Mouse (Mus musculus): ENCODE data around the gene Brf1. TPM values are rescaled to one million over a fixed set of nuclear protein-coding genes. Genes with fewer than 3 reads are reported as not detected.

Brf1 gene
- polyA plus RNA-seq, 1 experiment = 83.3 TPM

DNA sequence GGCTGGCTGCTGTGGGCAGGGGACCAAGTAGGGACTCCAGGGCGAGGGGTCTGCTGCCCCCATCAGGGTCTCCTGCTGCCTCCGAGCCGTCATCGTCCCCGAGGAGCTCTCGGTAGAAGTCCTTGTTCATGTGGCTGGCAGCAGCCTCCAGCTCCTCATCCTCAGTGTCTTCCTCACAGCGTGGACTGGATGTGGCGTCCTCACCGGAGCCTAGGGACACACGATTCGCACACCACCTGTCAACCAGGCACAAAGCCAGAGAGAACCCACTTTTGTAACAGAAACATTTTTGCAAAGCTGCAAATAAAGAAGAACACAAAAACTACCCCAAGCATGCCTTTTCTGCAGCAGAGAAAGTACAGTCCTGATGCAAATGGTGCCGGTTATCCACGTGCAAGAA, 34.7 kb downstream of the Brf1 start:
- WGBS = 92% methylated on average over 13 of the region's 13 CpGs
- DNase-seq = no peak
- TF ChIP-seq CTCF (IDR thresholded peaks at IDR 0.05; ENCODE audit: insufficient read depth, low read length) (no peak), POLR2A (IDR thresholded peaks at IDR 0.05; ENCODE audit: borderline replicate concordance, extremely low read depth, low read depth, low read length) (no peak)
- H3K4me1 ChIP-seq (ENCODE audit: control insufficient read depth, insufficient read depth, low read length) = no peaks in the 10 kb centered on the region
- H3K4me3 ChIP-seq (replicated peaks; ENCODE audit: extremely low read depth, low read depth, low read length) = no peak overlapping the region

DNA sequence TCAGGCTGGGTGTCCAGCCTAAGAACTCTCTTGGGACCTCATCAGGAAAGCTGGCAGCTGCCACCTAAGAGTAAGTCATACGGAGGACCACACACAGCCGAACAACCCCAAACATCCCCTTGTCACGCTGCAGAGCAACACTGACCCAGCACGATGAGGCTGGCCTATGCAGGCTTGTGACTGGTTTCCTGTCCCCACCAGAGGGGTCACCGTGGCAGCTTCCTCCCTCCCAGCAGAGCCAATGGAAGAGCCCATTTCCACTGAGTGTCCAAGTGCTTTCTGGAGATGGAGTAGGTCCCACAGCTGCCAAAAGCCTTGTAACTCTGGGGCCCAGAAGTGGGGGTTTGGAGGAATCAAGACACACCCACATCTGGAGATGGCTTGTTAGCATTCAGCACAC, 38.6 kb downstream of the Brf1 start:
- H3K4me3 ChIP-seq (replicated peaks; ENCODE audit: extremely low read depth, low read depth, low read length) = no peak overlapping the region
- TF ChIP-seq CTCF (IDR thresholded peaks at IDR 0.05; ENCODE audit: insufficient read depth, low read length) (no peak), POLR2A (IDR thresholded peaks at IDR 0.05; ENCODE audit: borderline replicate concordance, extremely low read depth, low read depth, low read length) (no peak)
- no peak for DNase-seq
- no peaks in the 10 kb centered on the region for H3K4me1 ChIP-seq (ENCODE audit: control insufficient read depth, insufficient read depth, low read length)
- WGBS = 54% methylated on average over 5 of the region's 5 CpGs

DNA sequence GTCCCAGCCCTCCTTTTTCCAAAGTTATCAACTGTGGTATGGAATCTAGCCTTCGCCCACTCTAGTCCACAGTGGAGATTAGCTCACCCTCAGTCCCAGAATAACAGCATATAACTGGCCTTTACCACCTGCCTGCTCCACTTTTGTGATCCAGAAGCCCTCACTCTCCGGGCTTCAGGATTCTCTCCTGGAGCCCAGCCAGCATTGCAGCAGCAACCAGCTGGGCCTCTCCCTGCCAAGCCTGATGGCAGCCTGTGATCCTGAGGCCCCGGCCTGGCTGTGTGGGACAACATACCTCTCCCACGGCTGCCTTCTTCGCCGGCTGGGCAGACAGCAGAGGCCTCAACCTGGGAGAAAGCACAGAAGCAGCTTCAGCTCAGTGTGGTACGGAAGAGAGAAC, 39.1 kb downstream of the Brf1 start:
- no peak for DNase-seq
- TF ChIP-seq CTCF (IDR thresholded peaks at IDR 0.05; ENCODE audit: insufficient read depth, low read length) (no peak), POLR2A (IDR thresholded peaks at IDR 0.05; ENCODE audit: borderline replicate concordance, extremely low read depth, low read depth, low read length) (no peak)
- no peak overlapping the region for H3K4me3 ChIP-seq (replicated peaks; ENCODE audit: extremely low read depth, low read depth, low read length)
- no peaks in the 10 kb centered on the region for H3K4me1 ChIP-seq (ENCODE audit: control insufficient read depth, insufficient read depth, low read length)
- 68% methylated on average over 7 of the region's 7 CpGs for WGBS

DNA sequence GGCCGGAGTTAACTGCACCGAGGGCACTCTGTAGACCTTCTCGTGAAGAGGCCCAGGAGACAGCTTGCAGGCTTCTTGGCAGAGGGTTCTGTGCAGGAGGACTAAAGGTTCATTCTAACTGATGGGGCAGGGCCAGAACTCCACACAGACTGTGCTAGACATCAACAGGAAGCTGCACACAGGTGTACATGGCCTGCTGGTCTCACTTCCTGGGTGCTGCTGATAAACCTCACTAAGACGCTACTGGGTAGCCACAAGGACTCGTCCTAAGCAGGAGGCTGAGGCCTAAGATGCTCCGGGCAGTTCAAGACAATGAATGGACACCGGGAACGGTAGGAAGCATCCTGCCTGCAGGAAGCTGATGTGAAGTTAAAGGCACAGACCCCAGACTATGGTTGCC, 41.1 kb downstream of the Brf1 start:
- Histone ChIP-seq H3K4me1 (ENCODE audit: control insufficient read depth, insufficient read depth, low read length) (no peaks in the 10 kb centered on the region), H3K4me3 (replicated peaks; ENCODE audit: extremely low read depth, low read depth, low read length) (no peak overlapping the region)
- WGBS = 73% methylated on average over 8 of the region's 8 CpGs
- TF ChIP-seq POLR2A (IDR thresholded peaks at IDR 0.05; ENCODE audit: borderline replicate concordance, extremely low read depth, low read depth, low read length) = no peak
- TF ChIP-seq CTCF (IDR thresholded peaks at IDR 0.05; ENCODE audit: insufficient read depth, low read length) = no peak
- no peak for DNase-seq

DNA sequence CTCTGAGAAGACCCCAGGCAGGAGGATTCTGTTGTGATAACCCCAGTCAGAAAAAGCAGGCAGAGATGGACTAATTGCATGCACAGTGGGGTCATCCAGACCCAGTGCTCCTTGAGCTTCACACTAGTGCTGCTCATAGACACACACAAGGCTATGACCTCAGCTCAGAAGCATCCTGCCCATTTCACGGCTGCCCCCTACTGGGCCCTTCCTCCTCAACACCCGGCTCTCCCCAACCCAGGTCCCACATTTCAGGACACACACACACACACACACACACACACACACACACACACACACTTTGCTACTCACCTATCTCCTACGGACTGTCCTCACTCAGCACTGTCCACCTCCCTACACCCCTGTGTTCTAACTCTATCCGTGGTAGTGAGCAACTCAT, 42.2 kb downstream of the Brf1 start:
- H3K4me1 ChIP-seq (ENCODE audit: control insufficient read depth, insufficient read depth, low read length) = peaks cover 2% of the 10 kb centered on the region; the same call in 1 of the 2 replicates
- WGBS = 29% methylated on average over 4 of the region's 4 CpGs
- no peak for TF ChIP-seq POLR2A (IDR thresholded peaks at IDR 0.05; ENCODE audit: borderline replicate concordance, extremely low read depth, low read depth, low read length)
- peak; percentile 73 for TF ChIP-seq CTCF (IDR thresholded peaks at IDR 0.05; ENCODE audit: insufficient read depth, low read length)
- DNase-seq = peak; percentile 43
- H3K4me3 ChIP-seq (replicated peaks; ENCODE audit: extremely low read depth, low read depth, low read length) = no peak overlapping the region

DNA sequence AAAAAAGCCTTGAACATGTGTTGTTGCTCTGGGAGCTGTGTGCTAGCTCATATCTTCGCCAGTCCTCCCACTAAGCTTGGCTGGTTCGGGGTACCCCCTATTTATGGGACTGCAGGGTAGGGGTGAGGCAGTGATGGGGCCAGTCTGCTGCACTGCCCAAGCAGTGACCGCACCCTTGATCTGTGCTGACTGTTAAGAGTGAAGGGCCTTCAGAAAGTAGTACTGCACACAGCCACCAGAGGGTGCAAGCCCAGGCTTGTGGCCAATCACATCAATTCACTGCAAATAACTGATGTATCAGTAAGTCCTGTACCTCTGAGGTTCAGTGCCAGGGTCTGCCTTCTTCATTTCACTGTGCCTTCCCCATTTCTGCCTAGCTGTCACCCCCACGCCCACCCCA, 44.7 kb downstream of the Brf1 start:
- DNase-seq = peak; percentile 80
- 36% methylated on average over 4 of the region's 4 CpGs for whole genome bisulfite sequencing

DNA sequence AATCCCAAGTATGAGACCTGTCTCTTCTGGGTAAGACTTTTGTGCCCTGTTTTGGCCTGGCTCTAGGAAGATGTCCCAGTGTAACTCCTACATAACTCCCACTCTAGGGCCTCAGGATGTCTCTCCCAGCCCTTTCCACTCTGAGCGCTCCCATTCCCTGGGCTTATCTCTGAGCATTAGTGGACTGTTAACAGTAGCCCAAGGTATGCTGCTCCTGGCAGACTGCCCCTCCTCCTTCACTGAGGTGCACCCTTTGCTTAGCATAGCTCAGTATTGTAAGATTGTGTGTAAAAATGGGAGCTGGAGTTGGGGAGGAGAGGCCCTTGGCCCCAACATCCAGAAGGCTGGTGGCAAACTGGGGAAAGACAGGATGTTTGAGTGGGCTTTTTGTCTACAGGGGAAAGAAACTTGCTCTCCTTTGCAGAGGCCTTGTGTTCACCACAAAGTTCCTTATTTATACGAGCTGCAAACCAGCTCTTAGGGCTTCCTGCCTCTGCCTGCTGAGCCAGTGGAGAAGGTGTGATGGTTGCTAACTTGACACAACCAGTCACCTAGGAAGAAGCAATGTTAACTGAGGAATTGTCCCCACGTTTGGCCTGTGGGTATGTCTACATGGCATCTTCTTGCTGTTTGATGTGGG, 47.5 kb downstream of the Brf1 start:
- 44% methylated on average over 3 of the region's 3 CpGs for WGBS
- peaks cover 24% of the 10 kb centered on the region for H3K4me1 ChIP-seq (ENCODE audit: control insufficient read depth, insufficient read depth, low read length)
- TF ChIP-seq CTCF (IDR thresholded peaks at IDR 0.05; ENCODE audit: insufficient read depth, low read length) (no peak), POLR2A (IDR thresholded peaks at IDR 0.05; ENCODE audit: borderline replicate concordance, extremely low read depth, low read depth, low read length) (no peak)

More for the DNA sequence above, 44.7 kb downstream of the Brf1 start:
- TF ChIP-seq CTCF (IDR thresholded peaks at IDR 0.05; ENCODE audit: insufficient read depth, low read length) = peak; percentile 98
- TF ChIP-seq POLR2A (IDR thresholded peaks at IDR 0.05; ENCODE audit: borderline replicate concordance, extremely low read depth, low read depth, low read length) = no peak
- Histone ChIP-seq H3K4me1 (ENCODE audit: control insufficient read depth, insufficient read depth, low read length) (peaks cover 19% of the 10 kb centered on the region), H3K4me3 (replicated peaks; ENCODE audit: extremely low read depth, low read depth, low read length) (no peak overlapping the region)

DNA sequence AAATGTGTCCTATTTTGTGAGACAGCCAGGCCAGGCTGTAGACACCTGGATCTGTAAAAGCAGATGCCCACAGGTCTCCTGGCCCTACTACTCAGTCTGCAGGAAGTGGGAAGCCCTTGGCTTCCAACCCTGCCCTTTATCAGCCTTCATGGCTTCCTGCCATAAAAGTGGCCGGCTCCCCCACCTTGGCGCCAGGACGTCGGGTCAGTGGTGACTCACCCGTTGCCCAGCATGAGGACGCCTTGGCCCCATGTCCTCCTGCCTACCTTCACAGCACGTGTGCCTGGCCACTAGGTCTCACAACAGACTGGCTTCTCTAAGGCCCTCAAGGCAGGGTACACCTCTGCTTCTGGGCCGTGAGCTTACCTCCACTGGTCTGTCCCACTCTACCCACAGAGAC, 48.1 kb downstream of the Brf1 start:
- H3K4me1 ChIP-seq (ENCODE audit: control insufficient read depth, insufficient read depth, low read length) = peaks cover 24% of the 10 kb centered on the region
- WGBS = 11% methylated on average over 8 of the region's 8 CpGs
- peak; percentile 62 for DNase-seq
- H3K4me3 ChIP-seq (replicated peaks; ENCODE audit: extremely low read depth, low read depth, low read length) = no peak overlapping the region
- TF ChIP-seq CTCF (IDR thresholded peaks at IDR 0.05; ENCODE audit: insufficient read depth, low read length) = no peak
- no peak for TF ChIP-seq POLR2A (IDR thresholded peaks at IDR 0.05; ENCODE audit: borderline replicate concordance, extremely low read depth, low read depth, low read length)

More for the DNA sequence above, 47.5 kb downstream of the Brf1 start:
- DNase-seq = no peak
- H3K4me3 ChIP-seq (replicated peaks; ENCODE audit: extremely low read depth, low read depth, low read length) = no peak overlapping the region

DNA sequence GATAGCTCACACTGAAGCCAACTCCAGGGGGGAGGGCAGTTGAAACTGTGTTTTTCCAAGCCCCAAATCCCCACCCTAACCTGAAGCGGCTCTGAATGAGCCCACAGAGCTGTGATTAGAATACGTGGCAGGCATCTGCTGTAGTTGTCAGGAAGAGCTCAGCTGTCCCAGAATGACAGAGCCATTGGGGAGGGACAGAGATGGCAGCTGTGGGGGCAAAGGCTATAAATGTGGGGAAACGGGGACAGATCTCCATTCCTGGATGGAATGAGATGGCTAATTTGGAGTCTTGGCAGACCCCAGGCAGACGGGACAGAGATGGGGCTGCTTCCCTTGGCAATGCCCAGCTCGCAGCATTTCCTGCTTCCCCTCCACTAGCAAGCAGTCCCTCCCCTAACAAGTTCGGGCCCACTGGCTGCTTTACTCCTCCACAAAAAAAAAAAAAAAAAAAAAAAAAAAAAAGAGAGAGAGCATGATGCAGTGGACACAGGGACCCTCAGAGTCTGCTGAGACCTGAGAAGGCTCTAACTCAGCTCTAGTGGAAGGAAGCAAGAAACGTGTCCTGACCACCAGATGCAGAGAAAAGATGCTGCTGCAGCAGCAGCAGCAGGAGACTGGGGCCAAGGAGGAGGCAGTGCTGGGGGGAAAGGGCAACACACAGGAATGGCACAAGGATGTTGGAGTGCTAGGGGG, 49.2 kb downstream of the Brf1 start:
- 13% methylated on average over 7 of the region's 7 CpGs for WGBS
- no peak overlapping the region for H3K4me3 ChIP-seq (replicated peaks; ENCODE audit: extremely low read depth, low read depth, low read length)
- TF ChIP-seq POLR2A (IDR thresholded peaks at IDR 0.05; ENCODE audit: borderline replicate concordance, extremely low read depth, low read depth, low read length) = no peak
- no peak for TF ChIP-seq CTCF (IDR thresholded peaks at IDR 0.05; ENCODE audit: insufficient read depth, low read length)
- no peak for DNase-seq
- H3K4me1 ChIP-seq (ENCODE audit: control insufficient read depth, insufficient read depth, low read length) = peaks cover 24% of the 10 kb centered on the region

DNA sequence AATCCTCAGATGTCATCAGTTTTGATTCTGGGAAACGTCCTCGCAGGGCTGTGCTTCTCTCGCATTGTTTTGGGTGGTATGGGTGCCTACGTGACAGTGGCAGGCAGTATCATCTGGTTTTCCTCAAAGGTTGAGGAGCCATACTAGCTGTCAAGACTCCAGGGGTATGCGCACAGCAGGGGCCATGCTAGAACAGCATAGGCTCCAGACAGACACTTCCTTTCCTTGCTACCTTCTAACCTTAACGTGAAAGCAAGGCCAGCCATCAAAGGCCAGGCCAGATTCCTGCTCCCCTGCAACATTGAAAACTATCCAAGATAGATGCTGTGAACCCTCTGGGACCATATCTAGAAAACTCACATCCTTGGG, 49.8 kb downstream of the Brf1 start:
- no peak for TF ChIP-seq CTCF (IDR thresholded peaks at IDR 0.05; ENCODE audit: insufficient read depth, low read length)
- TF ChIP-seq POLR2A (IDR thresholded peaks at IDR 0.05; ENCODE audit: borderline replicate concordance, extremely low read depth, low read depth, low read length) = no peak
- WGBS = 2% methylated on average over 6 of the region's 6 CpGs
- H3K4me3 ChIP-seq (replicated peaks; ENCODE audit: extremely low read depth, low read depth, low read length) = peak overlapping the region; percentile 71
- DNase-seq = no peak
- peaks cover 24% of the 10 kb centered on the region for H3K4me1 ChIP-seq (ENCODE audit: control insufficient read depth, insufficient read depth, low read length)
